In the genomic region with DNA sequence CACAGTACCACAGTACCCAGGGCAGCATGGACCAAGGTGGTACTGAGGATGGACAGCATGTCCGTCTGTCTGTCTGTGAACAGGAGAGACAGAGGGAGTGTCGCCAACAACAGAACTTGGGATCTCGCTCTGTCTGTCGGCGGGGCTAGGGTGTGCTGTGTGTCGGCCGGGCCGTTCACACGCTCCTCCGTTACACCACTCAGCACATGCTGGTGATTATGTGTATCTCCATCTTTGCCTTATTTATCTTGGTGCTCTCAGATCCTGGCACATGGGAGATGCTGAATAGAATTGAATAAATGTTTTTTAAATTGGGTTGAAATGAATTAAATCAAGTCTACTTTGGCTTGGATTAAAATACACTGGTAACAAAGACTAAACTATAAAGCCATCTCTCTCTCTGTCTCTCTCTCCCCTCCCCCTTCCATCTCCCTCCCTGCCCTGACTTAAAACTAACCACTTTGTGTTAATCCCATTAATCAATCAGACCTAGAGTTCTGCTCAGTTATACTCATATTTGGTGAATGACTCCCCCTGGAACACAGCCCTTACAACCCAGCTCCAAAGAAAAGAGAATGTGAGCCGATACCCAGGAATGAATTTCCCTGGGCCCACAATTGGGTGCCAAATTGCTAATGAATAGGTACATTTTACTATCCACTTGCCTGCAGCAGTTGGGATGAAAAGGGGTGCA, we compare ENCODE assay signal across 19 mouse cellular contexts. TPM values are rescaled to one million over a fixed set of nuclear protein-coding genes. Genes with fewer than 3 reads are reported as not detected.
DNase-seq lines count a peak whose midpoint lies in the region; ATAC-seq and TF ChIP-seq lines count a peak whose summit lies in the region.
"Had no signal": no experiment of that assay in that cellular context is flagged by ENCODE, and none has a peak within 500 bp of the region (broad histone marks: within the 10 kb centered on the region; RNA-seq: fewer than 3 reads in every experiment).

No protein-coding gene starts in this region.

- no peak for TF ChIP-seq POLR2A in embryonic fibroblast, embryonic 13.5 days (IDR thresholded peaks at IDR 0.05; ENCODE audit: low read depth, low read length)

- H3K27ac ChIP-seq in embryonic facial prominence, embryonic 13.5 days, result peak overlapping the region; percentile 70
- H3K27ac ChIP-seq in embryonic facial prominence, embryonic 10.5 days (replicated peaks), result no peak overlapping the region
- H3K27ac ChIP-seq in limb, embryonic 15.5 days, result peak overlapping the region; percentile 65; the same call in 1 of the 2 replicates
- no peak overlapping the region for H3K27ac ChIP-seq in limb, embryonic 10.5 days
- peak overlapping the region; percentile 74 for H3K27ac ChIP-seq in embryonic fibroblast, embryonic 13.5 days (ENCODE audit: insufficient read depth, low read length)
- 0 out of 2 replicates have a peak overlapping the region, but pooled peaks have one; percentile 34 for H3K27ac ChIP-seq in midbrain, embryonic 15.5 days
- H3K27ac ChIP-seq: limb, embryonic 12.5 days; liver, embryonic 15.5 days; macrophage had no signal

- peaks cover under 1% of the 10 kb centered on the region; the same call in 1 of the 2 replicates for H3K27me3 ChIP-seq in embryonic facial prominence, embryonic 13.5 days
- H3K27me3 ChIP-seq in embryonic facial prominence, embryonic 10.5 days (replicated peaks; ENCODE audit: low read depth, poor library complexity, severe bottlenecking), result no peaks in the 10 kb centered on the region
- H3K27me3 ChIP-seq in limb, embryonic 15.5 days, result no peaks in the 10 kb centered on the region
- H3K27me3 ChIP-seq in limb, embryonic 10.5 days (ENCODE audit: low read depth, poor library complexity, severe bottlenecking), result no peaks in the 10 kb centered on the region
- H3K27me3 ChIP-seq in midbrain, embryonic 15.5 days (replicated peaks), result no peaks in the 10 kb centered on the region
- H3K27me3 ChIP-seq: limb, embryonic 12.5 days; liver, embryonic 15.5 days had no signal

- no peak for DNase-seq in embryonic facial prominence, embryonic 10.5 days (ENCODE audit: low spot score)
- DNase-seq in limb, embryonic 10.5 days (ENCODE audit: low spot score), result no peak
- no peak for DNase-seq in embryo, embryonic 10.5 days (ENCODE audit: low spot score)
- DNase-seq: adrenal gland, adult 8-10 months; cerebellum, adult 11 months; cerebellum, postnatal 25 days; gastrocnemius, postnatal 10 days; kidney, adult 2 months; kidney, postnatal 25 days; retina, postnatal 1 day; thymus, postnatal 25 days had no signal

- no peaks in the 10 kb centered on the region for H3K9me3 ChIP-seq in embryonic facial prominence, embryonic 13.5 days
- no peaks in the 10 kb centered on the region for H3K9me3 ChIP-seq in embryonic facial prominence, embryonic 10.5 days
- no peaks in the 10 kb centered on the region for H3K9me3 ChIP-seq in limb, embryonic 15.5 days
- no peaks in the 10 kb centered on the region for H3K9me3 ChIP-seq in limb, embryonic 10.5 days (replicated peaks)
- H3K9me3 ChIP-seq in midbrain, embryonic 15.5 days, result no peaks in the 10 kb centered on the region
- H3K9me3 ChIP-seq: limb, embryonic 12.5 days; liver, embryonic 15.5 days had no signal

- H3K9ac ChIP-seq in embryonic facial prominence, embryonic 13.5 days, result no peak overlapping the region
- H3K9ac ChIP-seq in limb, embryonic 15.5 days, result no peak overlapping the region
- no peak overlapping the region for H3K9ac ChIP-seq in midbrain, embryonic 15.5 days
- H3K9ac ChIP-seq: limb, embryonic 12.5 days; liver, embryonic 15.5 days had no signal

- no peak overlapping the region for H3K4me2 ChIP-seq in embryonic facial prominence, embryonic 13.5 days
- H3K4me2 ChIP-seq in limb, embryonic 15.5 days, result no peak overlapping the region
- no peak overlapping the region for H3K4me2 ChIP-seq in midbrain, embryonic 15.5 days
- H3K4me2 ChIP-seq: limb, embryonic 12.5 days; liver, embryonic 15.5 days had no signal

- H3K4me3 ChIP-seq in embryonic facial prominence, embryonic 13.5 days, result no peak overlapping the region
- H3K4me3 ChIP-seq in embryonic facial prominence, embryonic 10.5 days, result no peak overlapping the region
- no peak overlapping the region for H3K4me3 ChIP-seq in limb, embryonic 15.5 days
- no peak overlapping the region for H3K4me3 ChIP-seq in limb, embryonic 10.5 days
- H3K4me3 ChIP-seq in embryonic fibroblast, embryonic 13.5 days (ENCODE audit: insufficient read depth, low read length), result no peak overlapping the region
- H3K4me3 ChIP-seq in midbrain, embryonic 15.5 days, result no peak overlapping the region
- H3K4me3 ChIP-seq: limb, embryonic 12.5 days; liver, embryonic 15.5 days had no signal

- H3K4me1 ChIP-seq in embryonic facial prominence, embryonic 13.5 days, result peaks cover 38% of the 10 kb centered on the region
- H3K4me1 ChIP-seq in embryonic facial prominence, embryonic 10.5 days, result peaks cover 12% of the 10 kb centered on the region
- H3K4me1 ChIP-seq in limb, embryonic 15.5 days, result peaks cover 20% of the 10 kb centered on the region
- peaks cover 18% of the 10 kb centered on the region for H3K4me1 ChIP-seq in limb, embryonic 10.5 days
- H3K4me1 ChIP-seq in embryonic fibroblast, embryonic 13.5 days (ENCODE audit: control insufficient read depth, insufficient read depth, low read length), result peaks cover 4% of the 10 kb centered on the region
- peaks cover 14% of the 10 kb centered on the region for H3K4me1 ChIP-seq in midbrain, embryonic 15.5 days
- H3K4me1 ChIP-seq: liver, embryonic 15.5 days had no signal

- no peak for ATAC-seq in embryonic facial prominence, embryonic 13.5 days (ENCODE audit: insufficient number of reproducible peaks, insufficient read depth, low FRiP score, low TSS enrichment, low read depth)
- ATAC-seq in limb, embryonic 15.5 days (ENCODE audit: insufficient number of reproducible peaks, low FRiP score, low TSS enrichment, low read depth), result no peak
- ATAC-seq in midbrain, embryonic 15.5 days (replicated peaks), result peak; percentile 66
- no peak for ATAC-seq in granulocyte monocyte progenitor cell, adult 5-6 weeks (replicated peaks; ENCODE audit: poor library complexity, severe bottlenecking)

- 79% methylated on average over 11 of the region's 11 CpGs for WGBS in embryonic facial prominence, embryonic 13.5 days
- WGBS in embryonic facial prominence, embryonic 10.5 days, result 94% methylated on average over 11 of the region's 11 CpGs
- WGBS in limb, embryonic 15.5 days, result 79% methylated on average over 11 of the region's 11 CpGs
- WGBS in limb, embryonic 10.5 days, result 87% methylated on average over 11 of the region's 11 CpGs
- whole genome bisulfite sequencing in midbrain, embryonic 15.5 days, result 62% methylated on average over 11 of the region's 11 CpGs

- no peak for TF ChIP-seq CTCF in embryonic fibroblast, embryonic 13.5 days (IDR thresholded peaks at IDR 0.05; ENCODE audit: borderline replicate concordance, insufficient read depth, low read length)

- no peaks in the 10 kb centered on the region for H3K36me3 ChIP-seq in embryonic facial prominence, embryonic 13.5 days
- H3K36me3 ChIP-seq in embryonic facial prominence, embryonic 10.5 days (replicated peaks), result no peaks in the 10 kb centered on the region
- no peaks in the 10 kb centered on the region for H3K36me3 ChIP-seq in limb, embryonic 15.5 days
- no peaks in the 10 kb centered on the region for H3K36me3 ChIP-seq in limb, embryonic 10.5 days
- H3K36me3 ChIP-seq in midbrain, embryonic 15.5 days (replicated peaks), result no peaks in the 10 kb centered on the region
- H3K36me3 ChIP-seq: limb, embryonic 12.5 days; liver, embryonic 15.5 days had no signal

RNA-seq across cellular contexts. Expression of a gene that starts 10.6 kb away (rescaled TPM):
- 17.2 and 27.9 TPM in 2 replicates for polyA plus RNA-seq in embryonic facial prominence, embryonic 13.5 days (2015; fragmentation: Nextera tagmentation; extraction: Ambion mirVana)
- 2.3 and 2.8 TPM in 2 replicates for polyA plus RNA-seq in embryonic facial prominence, embryonic 10.5 days (2016; fragmentation: Nextera tagmentation; extraction: Ambion mirVana)
- 22.9 and 26.2 TPM in 2 replicates for polyA plus RNA-seq in limb, embryonic 15.5 days (2015; fragmentation: Nextera tagmentation; extraction: Ambion mirVana)
- polyA plus RNA-seq in limb, embryonic 10.5 days (2016; fragmentation: Nextera tagmentation; extraction: Ambion mirVana), result 6.1 and 6.8 TPM in 2 replicates
- 6.1 and 17.6 TPM in 2 replicates for polyA plus RNA-seq in embryonic fibroblast, embryonic 13.5 days (2011; ENCODE audit: insufficient read length, low read depth, missing spikeins)
- 2.6 and 2.8 TPM in 2 replicates for polyA plus RNA-seq in midbrain, embryonic 15.5 days (2015; fragmentation: Nextera tagmentation; extraction: Ambion mirVana)
- total RNA-seq in granulocyte monocyte progenitor cell, adult 5-6 weeks (2014; fragmentation: Nextera tagmentation), result 32.1 and 34.3 TPM in 2 replicates
- total RNA-seq in granulocyte monocyte progenitor cell, adult 5-6 weeks (2017), result 48.3 and 64.4 TPM in 2 replicates

Comparison
In these comparisons a context has a peak if more than half of its experiments do, and no peak if none do; other contexts are left out.
1. H3K27ac ChIP-seq: peak in embryonic facial prominence, embryonic 13.5 days (single experiment), limb, embryonic 15.5 days (single experiment), embryonic fibroblast, embryonic 13.5 days (single experiment) and midbrain, embryonic 15.5 days (single experiment); none in embryonic facial prominence, embryonic 10.5 days (single experiment) and limb, embryonic 10.5 days (single experiment).